Mouse (Mus musculus) heart, embryonic 11.5 days (tissue): ENCODE data around the gene Eepd1. TPM values are rescaled to one million over a fixed set of nuclear protein-coding genes. Genes with fewer than 3 reads are reported as not detected.

ENCODE experiments used
- ATAC-seq: fragments of 200-750 bp; cut with Nextera tagmentation; replicated peaks from 2 replicates; pipeline ENCODE4 v1.8.0; 2017; ENCODE audit warnings: moderate library complexity; ENCODE audit not compliant: insufficient number of reproducible peaks, low FRiP score, low TSS enrichment
- H3K27ac ChIP-seq: fragments of 300-500 bp; sonication (generic); 2 replicates; pipeline ENCODE4 v1.5.1; 2014; ENCODE audit warnings: mild to moderate bottlenecking, low read depth, low read length
- H3K27me3 ChIP-seq: fragments of 300-500 bp; sonication (generic); 2 replicates; pipeline ENCODE4 v1.6.1; 2014; ENCODE audit warnings: mild to moderate bottlenecking, low read length, mixed read lengths; ENCODE audit not compliant: control insufficient read depth, insufficient read depth
- H3K36me3 ChIP-seq: fragments of 300-500 bp; sonication (generic); 2 replicates; pipeline ENCODE4 v1.6.1; 2014; ENCODE audit warnings: mild to moderate bottlenecking, low read length, moderate library complexity, mixed read lengths; ENCODE audit not compliant: control insufficient read depth, insufficient read depth
- H3K4me1 ChIP-seq: fragments of 300-500 bp; sonication (generic); 2 replicates; pipeline ENCODE4 v1.6.1; 2014; ENCODE audit warnings: low read length; ENCODE audit not compliant: control insufficient read depth, insufficient read depth
- H3K4me2 ChIP-seq: fragments of 300-500 bp; sonication (generic); 2 replicates; pipeline ENCODE4 v1.6.1; 2014; ENCODE audit warnings: mild to moderate bottlenecking, moderate library complexity
- H3K4me3 ChIP-seq: fragments of 300-500 bp; sonication (generic); 2 replicates; pipeline ENCODE4 v1.5.1; 2014; ENCODE audit warnings: low read depth, low read length
- H3K9ac ChIP-seq: fragments of 300-500 bp; sonication (generic); 2 replicates; pipeline ENCODE4 v1.6.1; 2014; ENCODE audit warnings: mild to moderate bottlenecking, low read depth, low read length, moderate library complexity
- H3K9me3 ChIP-seq: fragments of 300-500 bp; sonication (generic); replicated peaks from 2 replicates; pipeline ENCODE4 v1.6.1; 2016; ENCODE audit warnings: low read length; ENCODE audit not compliant: control insufficient read depth
- WGBS: fragments of 180-500 bp; shearing (Covaris S2); extraction: QIAGEN DNeasy Blood & Tissue Kit; methylation state at CpG from one replicate; pipeline ENCODE4 v1.1.7; 2014; ENCODE audit not compliant: insufficient replicate concordance; 5-methylcytosine and 5-hydroxymethylcytosine counted together
- polyA plus RNA-seq: library from polyadenylated mRNA; unstranded; fragments of >200 nt; fragmentation: Nextera tagmentation; extraction: Ambion mirVana; gene quantifications from 2 replicates; pipeline ENCODE4 v1.2.1, GENCODE M21; 2014

Eepd1 gene
- polyA plus RNA-seq, 1 experiment from 2014 or later, result 20.9 TPM

DNA sequence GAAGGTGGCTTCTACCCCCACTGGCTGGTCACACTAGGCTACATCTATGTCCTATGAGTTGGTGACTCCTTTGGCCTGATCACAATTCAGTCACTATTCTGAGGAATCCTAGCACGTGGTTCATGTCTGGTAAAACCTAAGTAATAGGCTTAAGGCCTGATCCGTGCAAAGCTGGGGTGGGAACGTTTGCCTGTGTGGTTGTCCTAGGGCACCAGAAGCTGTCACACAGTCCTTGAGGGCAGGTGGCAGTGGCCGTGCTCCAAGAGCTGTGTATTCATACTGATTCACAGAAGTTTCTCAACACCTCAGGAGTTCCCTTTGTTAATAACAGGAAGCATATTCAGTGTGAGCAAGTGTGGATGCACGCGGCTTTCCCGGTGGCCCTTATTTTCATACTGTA is 4.1 kb downstream of the Eepd1 start:
- H3K4me2 ChIP-seq, result peak overlapping the region; percentile 94
- 74% methylated on average over 7 of the region's 7 CpGs for WGBS

DNA sequence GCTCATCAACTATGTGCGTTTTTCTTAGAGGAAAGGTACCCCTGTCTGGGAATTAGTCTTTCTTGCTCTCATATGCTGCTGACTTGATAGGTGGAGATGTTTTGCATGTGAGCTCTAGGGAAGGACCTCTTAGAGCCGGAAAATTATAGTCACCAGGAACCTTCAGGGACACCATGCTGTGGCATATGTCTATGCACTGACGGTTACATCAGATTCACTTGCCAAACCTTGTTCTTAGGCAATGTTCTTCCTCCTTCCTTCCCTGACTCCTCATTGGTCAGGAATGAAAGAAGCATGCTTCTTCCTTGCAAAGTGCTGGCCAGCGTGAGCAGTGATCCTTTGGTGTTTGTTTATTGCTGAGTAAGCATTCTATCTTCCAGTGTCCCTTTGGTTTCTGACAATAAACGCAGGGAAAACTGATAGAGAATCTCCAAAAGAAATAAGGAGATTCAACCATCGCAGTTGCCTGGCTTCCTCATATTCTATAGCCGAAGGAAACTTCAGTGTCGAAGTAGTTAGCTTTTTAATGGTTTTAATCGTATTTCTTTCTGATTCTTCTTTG is 5.0 kb downstream of the Eepd1 start:
- no peak overlapping the region for H3K4me2 ChIP-seq
- no peaks in the 10 kb centered on the region for H3K36me3 ChIP-seq
- no peak overlapping the region for H3K27ac ChIP-seq
- WGBS, result 81% methylated on average over 9 of the region's 9 CpGs
- no peak for ATAC-seq
- H3K27me3 ChIP-seq, result no peaks in the 10 kb centered on the region
- peaks cover 60% of the 10 kb centered on the region for H3K4me1 ChIP-seq
- H3K9me3 ChIP-seq, result no peaks in the 10 kb centered on the region
- H3K9ac ChIP-seq, result no peak overlapping the region
- no peak overlapping the region for H3K4me3 ChIP-seq

More for the DNA sequence above, 4.1 kb downstream of the Eepd1 start:
- Histone ChIP-seq H3K36me3 (no peaks in the 10 kb centered on the region), H3K27me3 (no peaks in the 10 kb centered on the region), H3K9me3 (no peaks in the 10 kb centered on the region), H3K4me1 (peaks cover 58% of the 10 kb centered on the region), H3K9ac (no peak overlapping the region; the same call in 1 of the 2 replicates), H3K4me3 (peak overlapping the region; percentile 2; the same call in 1 of the 2 replicates), H3K27ac (no peak overlapping the region)
- no peak for ATAC-seq

DNA sequence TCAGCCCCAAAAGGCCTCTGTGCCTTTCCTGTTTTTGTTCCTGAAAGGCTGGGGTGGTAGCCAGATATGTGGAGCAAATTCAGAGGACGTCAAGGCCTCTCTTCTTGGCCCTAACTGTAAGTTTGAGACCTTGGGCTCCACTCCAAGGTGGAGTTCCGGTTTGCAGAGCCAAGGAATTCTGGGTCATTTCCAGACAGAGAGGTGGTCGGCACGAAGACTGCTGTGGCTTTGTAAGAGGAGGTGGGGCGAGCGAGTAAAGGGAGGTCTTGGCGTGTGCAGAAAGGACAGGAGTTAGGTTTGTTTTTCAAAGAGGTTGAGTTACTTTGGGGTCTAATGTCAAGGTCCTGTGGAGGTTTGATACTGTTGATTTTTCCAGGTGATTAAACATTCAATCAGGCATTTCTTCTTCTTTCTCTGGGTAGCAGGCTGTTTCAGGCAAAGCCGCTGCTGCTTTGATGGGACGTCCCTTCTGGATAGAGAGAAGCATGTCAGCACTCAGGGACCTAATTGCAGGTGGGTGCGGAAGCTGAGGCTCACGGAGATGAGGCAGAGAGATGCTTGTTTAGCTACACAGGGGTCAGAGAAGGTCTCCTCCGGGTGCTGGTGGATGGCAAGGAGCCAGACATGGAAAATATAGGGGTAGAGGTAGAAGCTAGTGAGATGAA is 6.2 kb downstream of the Eepd1 start:
- Histone ChIP-seq H3K36me3 (no peaks in the 10 kb centered on the region), H3K9me3 (no peaks in the 10 kb centered on the region), H3K4me2 (no peak overlapping the region), H3K27ac (no peak overlapping the region), H3K4me1 (peaks cover 55% of the 10 kb centered on the region), H3K27me3 (no peaks in the 10 kb centered on the region), H3K4me3 (no peak overlapping the region), H3K9ac (no peak overlapping the region)
- no peak for ATAC-seq
- WGBS, result 61% methylated on average over 12 of the region's 12 CpGs

DNA sequence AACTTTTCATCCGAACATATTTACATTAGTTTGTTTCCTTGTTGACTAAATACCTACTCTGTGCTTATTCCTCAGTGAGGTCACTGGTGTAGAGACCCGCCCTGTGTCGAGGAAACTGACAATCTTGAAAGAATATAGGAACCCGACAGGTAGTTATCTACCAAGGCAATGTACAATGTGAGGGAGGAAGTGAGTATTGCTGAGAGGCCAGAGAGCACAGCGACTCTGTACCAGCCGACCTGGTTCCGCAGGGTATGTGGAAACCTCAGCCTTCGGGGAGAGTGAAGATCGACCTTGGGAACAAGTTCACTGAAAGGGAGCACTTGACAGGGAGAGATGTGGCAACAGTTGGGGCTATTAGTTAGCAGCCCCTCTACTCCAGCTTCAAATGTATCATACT is 7.2 kb downstream of the Eepd1 start:
- no peaks in the 10 kb centered on the region for H3K36me3 ChIP-seq
- H3K9ac ChIP-seq, result no peak overlapping the region
- no peak overlapping the region for H3K4me2 ChIP-seq
- H3K4me1 ChIP-seq, result peaks cover 52% of the 10 kb centered on the region
- no peaks in the 10 kb centered on the region for H3K27me3 ChIP-seq
- H3K4me3 ChIP-seq, result no peak overlapping the region
- no peak for ATAC-seq
- H3K27ac ChIP-seq, result no peak overlapping the region
- no peaks in the 10 kb centered on the region for H3K9me3 ChIP-seq
- 80% methylated on average over 9 of the region's 9 CpGs for WGBS

DNA sequence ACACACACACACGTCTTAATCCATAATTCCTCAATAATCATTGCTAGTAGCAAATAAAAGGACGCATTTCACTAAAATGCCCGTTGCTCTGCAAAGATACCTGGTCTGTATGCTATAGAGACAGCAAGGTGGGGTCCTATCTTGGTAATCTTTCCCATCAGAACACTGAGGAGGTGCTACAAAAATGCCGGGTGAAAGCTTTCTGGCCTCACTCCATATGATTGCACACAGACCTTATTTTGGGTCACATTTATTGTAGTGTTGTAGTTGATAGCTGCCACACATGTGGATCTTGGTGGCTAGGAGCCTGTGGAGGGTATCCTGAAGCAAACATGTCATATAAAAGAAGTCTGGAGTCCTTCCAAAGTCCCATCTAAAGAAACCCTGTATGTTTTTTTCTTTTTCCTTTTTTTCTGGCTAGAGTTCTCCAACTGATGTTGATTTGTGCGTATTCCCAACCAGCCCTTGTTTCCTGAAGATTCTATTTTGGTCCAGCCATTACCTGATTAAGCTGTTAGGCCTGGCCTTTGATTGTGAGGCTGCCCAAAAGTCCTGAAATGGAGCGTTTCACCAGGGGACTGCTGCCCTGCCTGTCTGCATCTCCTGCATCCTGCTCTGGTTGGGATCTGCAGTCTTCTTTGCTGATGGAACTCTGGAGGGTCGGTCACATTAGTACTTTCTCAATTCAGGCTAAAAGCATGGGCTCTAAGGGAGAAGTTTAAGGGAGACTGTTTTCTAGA is 8.0 kb downstream of the Eepd1 start:
- no peak overlapping the region for H3K4me2 ChIP-seq

DNA sequence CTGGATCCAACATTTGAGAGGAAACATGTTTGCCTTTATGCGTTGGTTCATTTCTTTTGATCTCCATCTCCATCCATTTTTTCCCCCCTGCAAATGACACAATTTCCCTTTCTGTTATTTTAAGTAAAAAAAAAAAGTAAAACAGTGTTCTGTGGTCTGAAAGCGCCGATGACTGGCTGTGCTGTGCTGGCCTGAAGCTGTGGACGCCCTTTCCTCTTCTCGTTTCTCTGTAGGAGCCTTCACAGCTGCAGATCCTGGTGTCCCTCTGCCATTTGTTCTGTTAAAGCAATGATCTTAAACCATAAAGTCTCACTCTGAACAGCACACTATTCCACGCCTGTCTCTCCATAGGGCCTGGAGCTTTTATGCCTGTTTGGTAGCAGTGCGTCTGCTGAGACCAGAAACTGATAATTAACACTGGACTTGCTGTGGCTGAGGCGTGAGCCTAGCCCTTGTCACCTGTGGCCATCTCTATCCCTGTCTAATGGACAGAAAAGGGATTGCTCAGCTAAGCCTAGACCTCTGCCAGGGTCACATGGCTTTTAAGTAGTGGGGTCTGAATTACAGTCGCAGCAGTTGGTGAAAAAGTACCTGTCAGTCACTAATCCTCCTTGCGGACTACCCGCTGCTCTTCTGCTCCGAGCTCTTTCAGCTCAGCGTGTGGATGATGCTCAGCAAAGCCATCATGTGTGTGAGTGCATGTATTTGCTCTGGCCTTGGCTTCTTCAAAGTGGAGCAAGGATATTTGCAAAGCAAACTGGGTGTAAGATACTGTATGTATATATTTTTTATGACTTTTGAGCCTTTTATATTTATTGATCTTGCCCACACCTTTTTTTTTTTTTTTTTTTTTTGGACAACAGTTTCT is 9.2 kb downstream of the Eepd1 start:
- WGBS, result 58% methylated on average over 13 of the region's 13 CpGs
- Histone ChIP-seq H3K36me3 (no peaks in the 10 kb centered on the region), H3K9ac (no peak overlapping the region), H3K9me3 (no peaks in the 10 kb centered on the region), H3K4me2 (no peak overlapping the region), H3K27ac (peak overlapping the region; percentile 10; the same call in 1 of the 2 replicates), H3K4me1 (peaks cover 36% of the 10 kb centered on the region), H3K27me3 (no peaks in the 10 kb centered on the region), H3K4me3 (no peak overlapping the region)
- no peak for ATAC-seq

More for the DNA sequence above, 8.0 kb downstream of the Eepd1 start:
- Histone ChIP-seq H3K9ac (no peak overlapping the region), H3K27me3 (no peaks in the 10 kb centered on the region), H3K9me3 (no peaks in the 10 kb centered on the region), H3K4me1 (peaks cover 47% of the 10 kb centered on the region), H3K27ac (no peak overlapping the region), H3K36me3 (no peaks in the 10 kb centered on the region), H3K4me3 (no peak overlapping the region)
- ATAC-seq, result no peak
- 56% methylated on average over 7 of the region's 7 CpGs for WGBS

DNA sequence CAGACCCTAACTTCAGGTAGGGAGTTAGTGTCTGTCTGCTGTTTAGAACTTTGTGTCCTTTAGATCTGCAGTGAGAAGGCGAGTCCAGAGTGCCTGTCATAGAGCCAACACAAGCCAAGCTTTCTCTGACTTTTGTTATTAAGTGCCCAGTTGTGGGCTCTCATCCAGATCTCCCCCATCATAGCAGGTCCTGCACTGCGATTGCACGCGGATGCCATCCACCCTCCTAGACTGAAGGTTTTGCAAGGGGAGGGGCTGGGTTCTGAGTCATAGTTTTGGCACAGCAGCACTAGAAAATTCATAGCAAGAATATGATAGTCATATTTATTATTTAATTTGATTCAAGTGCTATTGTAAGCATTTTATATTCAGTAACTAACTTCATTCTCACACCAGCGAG is 12.6 kb downstream of the Eepd1 start:
- ATAC-seq, result no peak
- Histone ChIP-seq H3K9ac (no peak overlapping the region), H3K27me3 (no peaks in the 10 kb centered on the region), H3K9me3 (no peaks in the 10 kb centered on the region), H3K4me1 (peaks cover 18% of the 10 kb centered on the region), H3K4me2 (no peak overlapping the region), H3K36me3 (no peaks in the 10 kb centered on the region), H3K4me3 (no peak overlapping the region), H3K27ac (no peak overlapping the region)
- WGBS, result 88% methylated on average over 5 of the region's 5 CpGs

DNA sequence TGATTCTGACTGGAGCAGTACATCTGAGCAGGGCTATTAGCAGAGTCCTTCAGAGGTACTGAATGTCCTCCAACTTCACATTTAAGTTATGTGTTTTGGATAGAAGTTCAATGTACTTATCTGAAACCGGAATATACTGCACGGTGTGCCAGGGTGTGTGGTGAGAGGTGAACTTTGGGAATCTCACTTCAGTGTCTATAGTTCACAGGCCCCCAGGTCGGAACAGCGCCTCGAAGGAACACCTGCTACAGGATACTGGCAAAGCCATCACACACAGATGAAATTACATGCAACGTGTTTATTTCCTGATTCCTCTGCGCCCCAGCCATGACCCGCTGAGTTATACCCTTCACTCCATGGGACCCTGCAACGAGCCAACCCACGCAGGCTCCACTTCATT is 14.3 kb downstream of the Eepd1 start:
- Histone ChIP-seq H3K4me2 (no peak overlapping the region), H3K36me3 (no peaks in the 10 kb centered on the region), H3K4me1 (peaks cover 20% of the 10 kb centered on the region), H3K27me3 (no peaks in the 10 kb centered on the region), H3K27ac (no peak overlapping the region), H3K9me3 (no peaks in the 10 kb centered on the region), H3K9ac (no peak overlapping the region), H3K4me3 (no peak overlapping the region)
- WGBS, result 87% methylated on average over 10 of the region's 10 CpGs
- no peak for ATAC-seq
